Mouse (Mus musculus) liver, embryonic 16.5 days (tissue): ENCODE measurements around the gene Bag6. TPM values are rescaled to one million over a fixed set of nuclear protein-coding genes. Genes with fewer than 3 reads are reported as not detected.
"Not testable (repeated sequence)": the region's sequence is repeated elsewhere in the genome, so short reads cannot be mapped to it uniquely, and the experiment has no call there.

Source experiments
- ATAC-seq: fragments of 200-750 bp; cut with Nextera tagmentation; 2 replicates; pipeline ENCODE4 v1.8.0; 2017; ENCODE audit warnings: low read depth, mild to moderate bottlenecking, moderate number of reproducible peaks, moderate library complexity
- H3K27ac ChIP-seq: fragments of 300-500 bp; sonication (generic); 2 replicates; pipeline ENCODE4 v1.5.1; 2014; ENCODE audit warnings: mild to moderate bottlenecking, low read length
- H3K27me3 ChIP-seq: fragments of 300-500 bp; sonication (generic); 2 replicates; pipeline ENCODE4 v1.6.1; 2014; ENCODE audit warnings: low read depth, low read length, mixed read lengths; ENCODE audit not compliant: control insufficient read depth, insufficient read depth
- H3K36me3 ChIP-seq: fragments of 300-500 bp; sonication (generic); 2 replicates; pipeline ENCODE4 v1.6.1; 2014; ENCODE audit warnings: mild to moderate bottlenecking; ENCODE audit not compliant: control insufficient read depth, insufficient read depth
- H3K4me1 ChIP-seq: fragments of 300-500 bp; sonication (generic); 2 replicates; pipeline ENCODE4 v1.6.1; 2014; ENCODE audit warnings: low read depth, low read length, mixed read lengths; ENCODE audit not compliant: control insufficient read depth
- H3K4me2 ChIP-seq: fragments of 300-500 bp; sonication (generic); 2 replicates; pipeline ENCODE4 v1.6.1; 2014; ENCODE audit warnings: low read depth, low read length, mixed read lengths
- H3K4me3 ChIP-seq: fragments of 300-500 bp; sonication (generic); 2 replicates; pipeline ENCODE4 v1.5.1; 2014; ENCODE audit warnings: low read depth, mild to moderate bottlenecking, low read length
- H3K9ac ChIP-seq: fragments of 300-500 bp; sonication (generic); 2 replicates; pipeline ENCODE4 v1.6.1; 2014; ENCODE audit warnings: low read depth, low read length
- H3K9me3 ChIP-seq: fragments of 300-500 bp; sonication (generic); replicated peaks from 2 replicates; pipeline ENCODE4 v1.6.1; 2016; ENCODE audit warnings: low read length; ENCODE audit not compliant: control insufficient read depth
- WGBS: fragments of 180-500 bp; shearing (Covaris S2); extraction: QIAGEN DNeasy Blood & Tissue Kit; methylation state at CpG from one replicate; pipeline ENCODE4 v1.1.7; 2014; ENCODE audit not compliant: insufficient replicate concordance; 5-methylcytosine and 5-hydroxymethylcytosine counted together
- polyA plus RNA-seq: library from polyadenylated mRNA; unstranded; fragments of >200 nt; fragmentation: Nextera tagmentation; extraction: Ambion mirVana; gene quantifications from 2 replicates; pipeline ENCODE4 v1.2.1, GENCODE M21; 2015

Bag6 gene
- polyA plus RNA-seq, 1 experiment from 2014 or later, result 21.4 TPM

- not testable (repeated sequence) for H3K36me3 ChIP-seq, H3K9me3 ChIP-seq, H3K4me2 ChIP-seq, H3K27me3 ChIP-seq, ATAC-seq, H3K9ac ChIP-seq, H3K4me3 ChIP-seq
- Histone ChIP-seq H3K4me1 (peaks cover 37% of the 10 kb centered on the region), H3K27ac (0 out of 2 replicates have a peak overlapping the region, but pooled peaks have one; percentile 2)
- 75% methylated on average over 12 of the region's 12 CpGs for WGBS
Observed at GRCm38 (mm10) chr17:35124261-35124896, 10.6 kb upstream of the Bag6 start.

GRCm38 (mm10) chr17:35125081-35125480 lies 9.9 kb upstream of the Bag6 start:
- Histone ChIP-seq H3K9ac (no peak overlapping the region), H3K4me1 (peaks cover 33% of the 10 kb centered on the region), H3K4me3 (no peak overlapping the region), H3K9me3 (no peaks in the 10 kb centered on the region), H3K27ac (peak overlapping the region; percentile 92), H3K36me3 (peaks cover 6% of the 10 kb centered on the region; the same call in 1 of the 2 replicates), H3K27me3 (no peaks in the 10 kb centered on the region), H3K4me2 (peak overlapping the region; percentile 89; the same call in 1 of the 2 replicates)
- WGBS, result 62% methylated on average over 1 of the region's 1 CpGs
- no peak for ATAC-seq

- 38% methylated on average over 6 of the region's 6 CpGs for WGBS
- H3K27me3 ChIP-seq, result no peaks in the 10 kb centered on the region
- peak overlapping the region; percentile 78 for H3K4me3 ChIP-seq
- peak overlapping the region; percentile 92 for H3K27ac ChIP-seq
- peaks cover 31% of the 10 kb centered on the region for H3K4me1 ChIP-seq
- ATAC-seq, result no peak
- peak overlapping the region; percentile 89 for H3K4me2 ChIP-seq
- peaks cover 6% of the 10 kb centered on the region; the same call in 1 of the 2 replicates for H3K36me3 ChIP-seq
- peak overlapping the region; percentile 81 for H3K9ac ChIP-seq
- H3K9me3 ChIP-seq, result no peaks in the 10 kb centered on the region
Observed at GRCm38 (mm10) chr17:35125578-35125977, 9.4 kb upstream of the Bag6 start.

DNA sequence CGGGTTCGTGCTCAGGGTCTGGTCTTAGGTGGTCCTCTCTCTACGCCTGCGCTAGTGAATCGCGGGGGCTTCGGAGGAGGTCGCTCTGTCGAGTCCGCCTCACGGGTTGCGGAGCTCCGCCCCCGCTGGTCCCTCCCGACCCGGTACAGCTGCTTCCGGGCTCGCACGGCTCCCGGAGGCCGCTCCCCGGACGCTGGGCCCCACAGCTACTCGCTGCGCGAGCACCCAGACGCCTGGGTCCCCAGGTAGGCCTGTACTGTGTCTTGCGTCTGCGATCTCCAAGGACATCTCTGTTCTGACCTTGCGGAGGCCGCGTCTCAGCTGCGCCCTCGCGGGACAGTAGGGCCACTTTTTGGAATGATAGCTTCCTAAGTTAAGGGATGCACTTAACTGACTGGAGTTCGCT lies 8.8 kb upstream of the Bag6 start, which contains the start of gene D17H6S53E:
TSS of gene D17H6S53E (plus strand) at position 168 of the 406 bp plus-strand sequence.
- peak within 1 kb of the TSS; percentile 78 for H3K4me3 ChIP-seq
- 0% methylated on average over 36 of the region's 36 CpGs for WGBS
- peaks cover 31% of the 10 kb centered on the region for H3K4me1 ChIP-seq
- H3K9me3 ChIP-seq, result no peaks in the 10 kb centered on the region
- H3K27me3 ChIP-seq, result no peaks in the 10 kb centered on the region
- peaks cover 6% of the 10 kb centered on the region; the same call in 1 of the 2 replicates for H3K36me3 ChIP-seq
- H3K27ac ChIP-seq, result peak within 1 kb of the TSS; percentile 92
- H3K9ac ChIP-seq, result peak within 1 kb of the TSS; percentile 81
- peak; percentile 71 for ATAC-seq
- peak within 1 kb of the TSS; percentile 89 for H3K4me2 ChIP-seq

GRCm38 (mm10) chr17:35127017-35127416 lies 8.0 kb upstream of the Bag6 start:
- no peaks in the 10 kb centered on the region for H3K9me3 ChIP-seq
- peak overlapping the region; percentile 92 for H3K27ac ChIP-seq
- no peaks in the 10 kb centered on the region for H3K27me3 ChIP-seq
- ATAC-seq, result no peak
- H3K9ac ChIP-seq, result peak overlapping the region; percentile 81
- peaks cover 28% of the 10 kb centered on the region for H3K4me1 ChIP-seq
- H3K36me3 ChIP-seq, result peaks cover 6% of the 10 kb centered on the region; the same call in 1 of the 2 replicates
- peak overlapping the region; percentile 89 for H3K4me2 ChIP-seq
- peak overlapping the region; percentile 78 for H3K4me3 ChIP-seq
- WGBS, result 50% methylated on average over 13 of the region's 13 CpGs

DNA sequence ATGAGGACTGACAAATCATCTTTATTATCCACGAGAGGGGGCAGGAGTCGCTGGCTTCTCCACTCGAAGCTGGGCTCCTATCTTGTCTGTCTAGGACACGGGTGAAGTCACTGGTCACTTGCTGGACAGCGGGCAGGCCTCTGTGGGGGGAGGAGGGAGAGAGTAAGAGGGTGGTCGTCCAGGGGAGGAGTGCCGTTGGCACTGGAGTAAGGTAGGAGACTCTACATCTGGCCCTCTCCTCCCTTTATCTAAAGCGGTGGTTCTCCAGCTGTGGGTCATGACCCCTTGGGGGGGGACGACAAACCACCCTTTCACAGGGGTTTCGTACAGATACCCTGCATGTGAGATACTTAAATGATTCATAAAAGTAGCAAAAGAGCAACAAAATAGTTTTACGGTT lies 6.0 kb upstream of the Bag6 start:
- no peak overlapping the region for H3K4me2 ChIP-seq
- 0 out of 2 replicates have a peak, but pooled peaks cover under 1% of the 10 kb centered on the region for H3K36me3 ChIP-seq
- no peak overlapping the region for H3K27ac ChIP-seq
- H3K27me3 ChIP-seq, result no peaks in the 10 kb centered on the region
- no peaks in the 10 kb centered on the region for H3K9me3 ChIP-seq
- H3K4me1 ChIP-seq, result peaks cover 24% of the 10 kb centered on the region
- no peak for ATAC-seq
- no peak overlapping the region for H3K4me3 ChIP-seq
- WGBS, result 71% methylated on average over 11 of the region's 11 CpGs
- H3K9ac ChIP-seq, result no peak overlapping the region

- no peak for ATAC-seq
- Histone ChIP-seq H3K27ac (peak overlapping the region; percentile 51), H3K36me3 (no peaks in the 10 kb centered on the region), H3K27me3 (no peaks in the 10 kb centered on the region), H3K9ac (peak overlapping the region; percentile 37), H3K4me1 (peaks cover 24% of the 10 kb centered on the region), H3K9me3 (no peaks in the 10 kb centered on the region), H3K4me3 (peak overlapping the region; percentile 52), H3K4me2 (peak overlapping the region; percentile 30)
- WGBS, result 75% methylated on average over 8 of the region's 8 CpGs
Observed at GRCm38 (mm10) chr17:35131038-35131437, 3.9 kb upstream of the Bag6 start.

DNA sequence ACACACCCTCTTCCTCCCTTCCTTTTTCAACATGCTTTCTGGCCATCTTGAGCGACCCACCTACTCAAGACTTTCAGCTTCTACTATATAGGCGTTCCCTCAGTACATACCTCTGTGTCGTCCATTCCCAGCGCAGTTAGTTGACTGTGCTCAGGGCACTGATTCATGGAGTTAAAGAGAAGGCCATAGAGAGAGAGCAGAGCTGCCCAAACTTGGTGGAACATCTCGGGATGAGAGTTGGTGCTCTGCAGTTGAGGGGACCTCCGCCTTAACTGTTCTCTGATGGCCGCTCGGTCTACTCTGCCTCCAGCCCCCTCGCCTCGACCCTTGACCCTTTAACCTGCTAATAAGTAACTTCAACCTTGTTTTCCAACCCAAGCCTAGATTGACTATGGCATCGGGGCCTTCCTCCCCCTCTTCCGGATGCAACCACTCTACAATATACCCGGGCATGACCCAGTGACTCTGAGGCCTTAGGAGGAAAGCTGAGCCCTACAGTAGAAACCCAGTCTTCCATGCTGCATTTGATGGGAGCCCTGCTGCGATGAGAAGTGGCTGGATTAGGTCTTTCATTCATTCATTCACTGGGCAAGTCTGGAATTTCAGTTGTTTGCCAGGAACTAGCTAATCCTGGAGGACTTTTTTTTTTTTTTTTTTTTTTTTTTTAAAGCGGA lies 3.3 kb upstream of the Bag6 start, which contains the start of gene Apom:
TSS of gene Apom (minus strand) at position 551 of the 674 bp plus-strand sequence.
- H3K9me3 ChIP-seq, result no peaks in the 10 kb centered on the region
- ATAC-seq, result peak; percentile 25
- peak within 1 kb of the TSS; percentile 51 for H3K27ac ChIP-seq
- H3K4me2 ChIP-seq, result peak within 1 kb of the TSS; percentile 30
- H3K36me3 ChIP-seq, result no peaks in the 10 kb centered on the region
- peak within 1 kb of the TSS; percentile 37 for H3K9ac ChIP-seq
- peak within 1 kb of the TSS; percentile 52 for H3K4me3 ChIP-seq
- H3K4me1 ChIP-seq, result peaks cover 26% of the 10 kb centered on the region
- no peaks in the 10 kb centered on the region for H3K27me3 ChIP-seq
- WGBS, result 62% methylated on average over 15 of the region's 15 CpGs

GRCm38 (mm10) chr17:35132174-35132560 lies 2.8 kb upstream of the Bag6 start:
- H3K4me1 ChIP-seq, result peaks cover 25% of the 10 kb centered on the region
- H3K9ac ChIP-seq, result no peak overlapping the region
- peak overlapping the region; percentile 5; the same call in 1 of the 2 replicates for H3K27ac ChIP-seq

More at GRCm38 (mm10) chr17:35132174-35132560, 2.8 kb upstream of the Bag6 start:
- no peaks in the 10 kb centered on the region for H3K36me3 ChIP-seq
- 60% methylated on average over 3 of the region's 3 CpGs for WGBS
- H3K27me3 ChIP-seq, result no peaks in the 10 kb centered on the region
- H3K4me3 ChIP-seq, result no peak overlapping the region
- ATAC-seq, result no peak
- H3K9me3 ChIP-seq, result no peaks in the 10 kb centered on the region
- H3K4me2 ChIP-seq, result no peak overlapping the region
